In the genomic region with DNA sequence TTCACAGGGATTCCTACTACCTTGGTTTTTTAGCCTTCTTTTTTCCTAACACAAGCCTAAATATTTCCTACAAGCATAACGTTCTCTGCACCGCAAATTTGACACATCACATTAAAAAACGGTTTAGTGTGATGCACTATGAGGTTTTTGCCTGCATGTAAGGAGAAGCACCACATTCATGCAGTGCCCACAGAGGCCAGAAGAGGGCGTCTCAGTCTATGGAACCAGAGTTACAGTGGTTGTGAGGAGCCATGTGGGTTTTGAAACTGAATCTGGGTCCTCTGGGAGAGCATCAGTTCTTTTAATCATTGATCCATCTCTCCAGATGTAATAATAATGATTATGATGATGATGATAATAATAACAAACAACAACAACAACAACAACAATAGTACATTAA, we compare ENCODE assay signal across 8 mouse cellular contexts. TPM values are rescaled to one million over a fixed set of nuclear protein-coding genes. Genes with fewer than 3 reads are reported as not detected.
DNase-seq lines count a peak whose midpoint lies in the region; ATAC-seq and TF ChIP-seq lines count a peak whose summit lies in the region.

No protein-coding gene starts in this region.

- no peak overlapping the region for H3K4me3 ChIP-seq in hindbrain, embryonic 10.5 days
- no peak overlapping the region for H3K4me3 ChIP-seq in hindbrain, embryonic 12.5 days
- H3K4me3 ChIP-seq in small intestine, adult 2 months (ENCODE audit: low read depth, low read length), result no peak overlapping the region

- no peaks in the 10 kb centered on the region for H3K36me3 ChIP-seq in hindbrain, embryonic 10.5 days
- no peaks in the 10 kb centered on the region for H3K36me3 ChIP-seq in hindbrain, embryonic 12.5 days
- H3K36me3 ChIP-seq in small intestine, adult 2 months (ENCODE audit: control insufficient read depth, insufficient read depth, low read length), result no peaks in the 10 kb centered on the region

- H3K4me1 ChIP-seq in hindbrain, embryonic 10.5 days (replicated peaks), result no peaks in the 10 kb centered on the region
- H3K4me1 ChIP-seq in hindbrain, embryonic 12.5 days, result no peaks in the 10 kb centered on the region
- no peaks in the 10 kb centered on the region for H3K4me1 ChIP-seq in small intestine, adult 2 months (ENCODE audit: control insufficient read depth, insufficient read depth, insufficient read length, low read length)

- TF ChIP-seq CTCF in small intestine, adult 2 months (IDR thresholded peaks at IDR 0.05; ENCODE audit: extremely low read depth, insufficient read length, insufficient replicate concordance, low read depth, low read length), result peak; percentile 24; the same call in 1 of the 2 replicates

- no peak overlapping the region for H3K4me2 ChIP-seq in hindbrain, embryonic 12.5 days (replicated peaks)

- H3K27me3 ChIP-seq in hindbrain, embryonic 10.5 days (ENCODE audit: insufficient read depth, poor library complexity, severe bottlenecking), result no peaks in the 10 kb centered on the region
- H3K27me3 ChIP-seq in hindbrain, embryonic 12.5 days, result no peaks in the 10 kb centered on the region
- H3K27me3 ChIP-seq in small intestine, adult 2 months (ENCODE audit: control insufficient read depth, insufficient read depth, low read length), result no peaks in the 10 kb centered on the region

- H3K9me3 ChIP-seq in hindbrain, embryonic 10.5 days, result no peaks in the 10 kb centered on the region
- H3K9me3 ChIP-seq in hindbrain, embryonic 12.5 days (replicated peaks), result no peaks in the 10 kb centered on the region

- TF ChIP-seq POLR2A in small intestine, adult 2 months (IDR thresholded peaks at IDR 0.05; ENCODE audit: low read depth, low read length), result no peak

- ATAC-seq in hindbrain, embryonic 12.5 days (ENCODE audit: low FRiP score), result no peak
- ATAC-seq in common myeloid progenitor, adult 5-6 weeks (replicated peaks; ENCODE audit: low read depth, poor library complexity, severe bottlenecking), result peak; percentile 56; the same call in 1 of the 2 replicates

- peak; percentile 25 for DNase-seq in hindbrain, embryonic 10.5 days (ENCODE audit: low spot score)
- DNase-seq in right cerebral cortex, postnatal 4 days, result peak; percentile 34
- DNase-seq in right cerebral cortex, adult 2 months (ENCODE audit: low spot score in 2 of 2), result no peak
- DNase-seq in natural killer cell, adult 2 months (ENCODE audit: low spot score in 2 of 2), result no peak
- no peak for DNase-seq in right cerebral cortex, postnatal 36 days (ENCODE audit: low spot score in 2 of 2)

- H3K27ac ChIP-seq in hindbrain, embryonic 10.5 days, result no peak overlapping the region
- no peak overlapping the region for H3K27ac ChIP-seq in hindbrain, embryonic 12.5 days
- no peak overlapping the region for H3K27ac ChIP-seq in small intestine, adult 2 months (ENCODE audit: insufficient read depth, low read depth, low read length)

- no peak overlapping the region for H3K9ac ChIP-seq in hindbrain, embryonic 12.5 days

- 47% methylated on average over 4 of the region's 4 CpGs for WGBS in hindbrain, embryonic 10.5 days
- WGBS in hindbrain, embryonic 12.5 days, result 46% methylated on average over 4 of the region's 4 CpGs
- WGBS in small intestine, adult 2 months, result 48% methylated on average over 4 of the region's 4 CpGs

RNA-seq across cellular contexts. Expression of a gene that starts 1.2 kb away (rescaled TPM):
- polyA plus RNA-seq in hindbrain, embryonic 10.5 days (2016; fragmentation: Nextera tagmentation; extraction: Ambion mirVana), result not detected in 2 replicates
- not detected in 2 replicates for polyA plus RNA-seq in hindbrain, embryonic 12.5 days (2016; fragmentation: Nextera tagmentation; extraction: Ambion mirVana)
- not detected in 2 replicates for total RNA-seq in common myeloid progenitor, adult 5-6 weeks (2017)
- not detected in 2 replicates for polyA plus RNA-seq in small intestine, adult 2 months (2012; rRNA removed)

RNA-seq across cellular contexts. Expression of a gene that starts 9.1 kb away (rescaled TPM):
- 0.13 TPM in 1 of 2 replicates, not detected in the other for polyA plus RNA-seq in hindbrain, embryonic 10.5 days (2016; fragmentation: Nextera tagmentation; extraction: Ambion mirVana)
- polyA plus RNA-seq in hindbrain, embryonic 12.5 days (2016; fragmentation: Nextera tagmentation; extraction: Ambion mirVana), result not detected in 2 replicates
- not detected in 2 replicates for total RNA-seq in common myeloid progenitor, adult 5-6 weeks (2017)
- polyA plus RNA-seq in small intestine, adult 2 months (2012; rRNA removed), result not detected in 2 replicates

RNA-seq across cellular contexts. Expression of a gene that starts 42.0 kb away (rescaled TPM):
- polyA plus RNA-seq in hindbrain, embryonic 10.5 days (2016; fragmentation: Nextera tagmentation; extraction: Ambion mirVana), result 145 and 159 TPM in 2 replicates
- 191 and 201 TPM in 2 replicates for polyA plus RNA-seq in hindbrain, embryonic 12.5 days (2016; fragmentation: Nextera tagmentation; extraction: Ambion mirVana)
- total RNA-seq in common myeloid progenitor, adult 5-6 weeks (2017), result 57.1 and 89.3 TPM in 2 replicates
- polyA plus RNA-seq in small intestine, adult 2 months (2012; rRNA removed), result 59.7 and 105 TPM in 2 replicates

RNA-seq across cellular contexts. Expression of a gene that starts 42.2 kb away (rescaled TPM):
- polyA plus RNA-seq in hindbrain, embryonic 10.5 days (2016; fragmentation: Nextera tagmentation; extraction: Ambion mirVana), result not detected in 2 replicates
- polyA plus RNA-seq in hindbrain, embryonic 12.5 days (2016; fragmentation: Nextera tagmentation; extraction: Ambion mirVana), result not detected in 2 replicates
- total RNA-seq in common myeloid progenitor, adult 5-6 weeks (2017), result not detected in 2 replicates
- polyA plus RNA-seq in small intestine, adult 2 months (2012; rRNA removed), result not detected in 2 replicates

Comparison
In these comparisons a context has a peak if more than half of its experiments do, and no peak if none do; other contexts are left out.
1. DNase-seq: peak in hindbrain, embryonic 10.5 days (single experiment) and right cerebral cortex, postnatal 4 days (single experiment); none in right cerebral cortex, adult 2 months (0 of 2), natural killer cell, adult 2 months (0 of 2) and right cerebral cortex, postnatal 36 days (0 of 2).